Mouse (Mus musculus) cerebellum, postnatal 36 days (tissue): ENCODE results near the gene Irf8.
A peak's percentile ranks its signal among the peaks of the same experiment; 100 is the strongest.
"Not testable (repeated sequence)": the region's sequence is repeated elsewhere in the genome, so short reads cannot be mapped to it uniquely, and the experiment has no call there.

Experiments used
- DNase-seq, 2 experiments: peaks; one replicate each; pipeline ENCODE4 v3.0.0; 2021 to 2022; ENCODE audit warnings: mixed read lengths in 2 of 2

Irf8 gene

DNA sequence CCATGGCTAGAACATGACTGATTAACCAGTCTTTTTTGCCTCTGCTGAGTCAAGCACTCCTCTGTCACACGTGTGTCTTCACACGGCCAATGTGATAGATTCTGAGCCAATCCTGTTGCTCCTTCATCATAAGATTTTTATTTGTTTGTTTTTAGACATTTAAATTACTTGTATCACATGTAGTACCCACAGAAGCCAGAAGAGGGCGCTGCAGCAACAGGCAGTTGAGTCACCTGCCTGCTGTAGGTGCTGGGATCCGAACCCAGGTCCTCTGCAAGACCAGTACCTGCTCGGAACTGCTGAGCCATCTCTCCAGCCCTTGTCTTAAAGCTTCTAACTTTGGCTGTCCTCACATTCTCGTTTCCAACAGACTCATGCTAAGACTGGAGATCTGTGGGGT is 13.1 kb upstream of the Irf8 start:
- DNase-seq = no peak

- DNase-seq = not testable (repeated sequence)
Measured at GRCm38 (mm10) chr8:120724096-120724495, 12.1 kb upstream of the Irf8 start.

- no peak for DNase-seq
Measured at GRCm38 (mm10) chr8:120724816-120725575, 11.2 kb upstream of the Irf8 start.

DNA sequence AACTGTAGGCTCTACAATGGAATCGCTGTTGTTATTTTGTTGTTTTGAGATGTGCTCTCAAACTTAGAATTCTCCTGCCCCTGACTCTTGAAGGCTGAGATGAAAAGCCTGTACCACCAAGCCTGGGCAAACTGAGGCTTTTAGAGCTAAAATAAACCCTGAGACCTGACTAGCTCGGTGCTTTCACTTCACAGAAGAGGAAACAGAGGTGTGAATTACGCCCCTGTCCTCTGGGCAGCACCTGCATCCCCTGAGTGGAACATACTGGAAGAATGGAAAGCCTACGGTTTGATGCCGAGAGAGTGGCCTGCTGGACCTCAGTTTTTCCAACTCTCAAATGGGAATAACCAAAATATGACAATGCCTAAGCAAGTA is 10.6 kb upstream of the Irf8 start:
- no peak for DNase-seq

GRCm38 (mm10) chr8:120726051-120726450 is 10.1 kb upstream of the Irf8 start:
- DNase-seq = no peak

DNA sequence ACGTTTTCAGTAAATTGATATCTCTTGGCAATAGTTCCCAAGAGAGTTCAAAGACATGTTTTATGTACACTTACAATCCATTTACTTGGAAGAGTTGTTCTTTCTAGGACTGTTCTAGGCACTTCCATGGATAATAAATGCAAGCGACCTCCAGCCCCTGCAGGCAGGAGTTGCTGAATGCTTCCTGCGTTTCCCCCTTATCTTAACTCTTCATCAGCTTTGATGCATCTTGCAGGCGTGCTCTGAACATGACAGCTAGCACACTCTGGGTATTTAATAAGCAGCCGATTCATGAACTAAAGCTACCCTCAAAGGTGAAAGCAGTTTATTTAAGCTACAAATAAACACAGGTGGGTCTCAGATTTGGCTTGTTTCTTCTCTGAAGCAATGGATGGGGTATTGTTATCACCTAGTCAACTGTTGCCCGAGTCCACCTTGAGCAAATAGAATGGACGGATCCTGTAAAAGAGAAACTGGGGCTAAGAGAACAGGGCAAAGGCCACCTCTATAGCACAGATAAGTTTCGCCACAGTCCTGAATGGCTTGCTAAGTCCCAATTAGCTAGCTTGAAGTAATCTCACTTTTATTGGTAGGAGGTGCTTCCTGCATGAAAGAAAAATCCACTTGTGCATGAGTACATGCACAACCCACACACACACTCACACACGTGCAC is 7.5 kb upstream of the Irf8 start:
- no peak for DNase-seq

DNA sequence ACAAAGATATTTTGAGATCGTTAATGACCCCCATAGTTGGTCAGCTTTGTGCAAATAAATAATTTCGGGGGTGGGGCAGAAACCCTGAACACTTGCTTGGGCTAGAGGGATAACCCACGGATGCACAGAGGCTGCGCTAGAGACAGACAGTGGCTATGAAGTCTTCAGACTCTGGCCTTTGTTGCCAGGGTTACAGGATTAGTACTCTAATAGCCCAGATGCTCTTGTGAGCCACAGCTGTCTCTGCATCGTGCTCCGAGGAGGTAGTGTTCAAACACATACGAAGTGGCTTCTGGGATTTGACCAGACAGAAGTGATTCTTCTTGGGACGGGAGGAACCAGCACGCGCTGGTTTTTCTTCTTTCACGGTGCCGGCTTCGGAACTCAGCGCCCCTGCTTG is 4.6 kb upstream of the Irf8 start:
- DNase-seq = no peak

DNA sequence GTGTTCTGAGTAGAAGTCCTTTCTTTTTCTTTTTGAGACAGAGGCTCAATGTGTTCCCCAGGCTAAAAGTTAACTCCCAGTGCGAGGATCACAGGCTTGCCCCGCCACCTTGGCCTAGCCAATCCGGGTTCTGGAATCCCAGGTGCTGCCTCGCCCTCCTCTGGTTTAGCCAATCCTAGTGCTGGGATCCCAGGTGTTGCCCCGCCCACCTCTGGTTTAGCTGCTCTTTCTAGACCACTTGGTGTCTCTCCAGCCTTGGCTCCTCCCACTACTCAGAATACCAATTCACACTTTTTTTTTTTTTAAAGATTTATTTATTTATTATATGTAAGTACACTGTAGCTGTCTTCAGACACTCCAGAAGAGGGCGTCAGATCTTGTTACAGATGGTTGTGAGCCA is 4.1 kb upstream of the Irf8 start:
- DNase-seq = no peak

DNA sequence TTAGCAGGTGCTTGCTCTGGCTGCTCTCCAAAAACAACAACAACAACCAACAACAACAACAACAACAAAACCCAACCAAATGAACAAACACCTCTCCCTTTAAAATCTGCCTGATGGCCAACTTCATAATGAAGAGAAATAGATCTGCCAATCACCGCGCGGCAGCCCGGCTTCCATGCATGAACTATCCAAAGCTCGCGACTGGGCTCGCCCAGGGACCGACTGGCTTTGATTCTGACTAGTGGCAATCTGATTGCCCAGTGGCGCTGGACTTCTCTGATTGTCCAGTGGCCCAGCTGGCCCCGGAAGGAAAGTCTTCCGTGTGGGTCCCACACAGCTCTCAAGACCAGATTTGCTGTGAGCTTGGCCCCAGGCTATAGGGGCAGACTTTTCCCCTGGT is 328 bp downstream of the Irf8 start:
- DNase-seq = peak; percentile 8 to 31

DNA sequence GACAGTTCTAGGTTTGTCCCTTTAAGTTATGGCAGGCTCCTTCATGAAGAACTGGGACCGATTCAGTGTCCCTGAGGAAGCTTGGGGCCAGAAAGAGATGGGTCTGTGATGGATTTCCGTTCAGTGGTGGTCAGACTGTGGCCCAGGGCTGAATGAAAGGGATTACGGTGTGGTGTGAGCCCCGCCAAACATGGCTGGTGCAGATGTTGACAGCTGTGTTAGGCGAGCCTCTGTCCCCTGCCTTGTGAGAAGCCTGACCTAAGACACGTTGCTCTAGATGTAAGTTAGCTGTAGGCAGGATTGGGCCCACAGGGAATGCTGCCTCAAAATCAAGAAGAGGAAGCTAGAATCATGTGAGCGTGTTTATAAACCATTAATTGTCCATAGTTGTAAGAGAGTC is 1.0 kb downstream of the Irf8 start:
- DNase-seq = no peak

GRCm38 (mm10) chr8:120738771-120739170 is 2.6 kb downstream of the Irf8 start:
- no peak for DNase-seq

- no peak for DNase-seq
Measured at GRCm38 (mm10) chr8:120739526-120739925, 3.4 kb downstream of the Irf8 start.

- no peak for DNase-seq
Measured at GRCm38 (mm10) chr8:120740579-120740978, 4.4 kb downstream of the Irf8 start.

GRCm38 (mm10) chr8:120741001-120741400 is 4.8 kb downstream of the Irf8 start:
- DNase-seq = no peak

DNA sequence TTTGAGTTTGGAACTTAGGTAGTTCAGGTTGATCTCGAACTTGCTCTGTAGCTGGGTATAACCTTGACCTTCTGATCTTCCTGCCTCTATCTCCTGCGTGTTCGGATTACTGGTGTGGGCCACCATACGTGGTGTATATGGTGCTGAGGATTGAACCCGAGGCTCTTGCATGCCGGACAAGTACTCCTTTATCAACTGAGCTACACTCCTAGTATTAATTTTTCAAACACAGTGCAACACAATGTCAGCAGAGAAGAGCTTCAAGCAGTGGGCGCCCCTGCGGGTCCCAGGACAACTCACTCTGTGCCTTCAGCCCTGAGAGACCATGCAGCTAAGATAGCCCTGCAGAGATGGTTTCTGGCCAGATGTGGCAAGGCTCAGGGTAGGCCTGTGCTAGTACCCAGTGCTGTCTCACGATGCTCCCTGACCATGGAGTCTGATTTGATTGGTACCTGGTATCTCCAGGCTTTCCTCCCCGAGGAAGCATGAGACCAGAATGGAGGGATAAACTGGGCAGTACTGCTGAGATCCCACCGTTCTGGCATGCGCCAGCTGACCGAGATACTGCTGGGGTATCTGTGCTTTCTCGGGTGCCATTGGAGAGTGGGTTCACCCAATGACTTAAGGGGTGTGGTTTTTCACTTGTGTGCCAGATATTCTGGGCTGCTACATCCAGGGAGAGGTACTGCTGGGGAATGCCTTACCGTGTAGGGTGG is 5.8 kb downstream of the Irf8 start:
- no peak for DNase-seq

- DNase-seq = no peak
Measured at GRCm38 (mm10) chr8:120743149-120743897, 7.2 kb downstream of the Irf8 start.

GRCm38 (mm10) chr8:120743898-120744290 is 7.7 kb downstream of the Irf8 start:
- no peak for DNase-seq

- no peak for DNase-seq
Measured at GRCm38 (mm10) chr8:120744448-120744847, 8.3 kb downstream of the Irf8 start.

GRCm38 (mm10) chr8:120745226-120745625 is 9.1 kb downstream of the Irf8 start:
- DNase-seq = no peak

- no peak for DNase-seq
Measured at GRCm38 (mm10) chr8:120746007-120746701, 10.0 kb downstream of the Irf8 start.

GRCm38 (mm10) chr8:120747286-120747685 is 11.1 kb downstream of the Irf8 start:
- DNase-seq = no peak

- DNase-seq = no peak
Measured at GRCm38 (mm10) chr8:120750616-120751015, 14.5 kb downstream of the Irf8 start.
